Mouse (Mus musculus): Measurements from ENCODE around the gene Shc1. TPM values are rescaled to one million over a fixed set of nuclear protein-coding genes. Genes with fewer than 3 reads are reported as not detected.

Shc1 gene
- total and polyA plus RNA-seq, 3 experiments, result 23.1 to 40.6 (median 32.3) TPM

GRCm38 (mm10) chr3:89380291-89380690 is 38.0 kb upstream of the Shc1 start:
- H3K79me2 ChIP-seq (replicated peaks; ENCODE audit: control insufficient read depth, extremely low read depth, insufficient read depth, poor library complexity, severe bottlenecking), result peaks cover 30% of the 10 kb centered on the region
- no peaks in the 10 kb centered on the region for H3K27me3 ChIP-seq (replicated peaks)
- peaks cover 30 to 81% of the 10 kb centered on the region in 2 experiments for H3K4me1 ChIP-seq (ENCODE audit: control insufficient read depth in 1 of 2, insufficient read depth in 2 of 2)
- no peaks in the 10 kb centered on the region for H3K9me3 ChIP-seq (replicated peaks; ENCODE audit: low read length)
- dilution Hi-C loops (cut with MboI; ENCODE audit: extremely low pct_ligation_motif_present, extremely low pct_unique_long_range_greater_than_20kb, low sequenced_read_pairs) (no loop called here), in situ Hi-C loops (cut with MboI; ENCODE audit: low pct_ligation_motif_present, low pct_unique_long_range_greater_than_20kb, low sequenced_read_pairs) (no loop called here)
- H3K27ac ChIP-seq (ENCODE audit: insufficient read depth, low read depth), result no peak overlapping the region
- no peak overlapping the region for H3K4me3 ChIP-seq (replicated peaks in 1 of 3; ENCODE audit: low read depth in 2 of 3, low read length in 2 of 3, poor library complexity in 1 of 3)
- peaks cover 49 to 83% of the 10 kb centered on the region in 2 experiments for H3K36me3 ChIP-seq (replicated peaks in 1 of 2; ENCODE audit: control insufficient read depth in 1 of 2, insufficient read depth in 1 of 2, low read length in 1 of 2)
- no peak overlapping the region for H3K9ac ChIP-seq (ENCODE audit: insufficient read depth, low read depth)
- H3K4me2 ChIP-seq (ENCODE audit: insufficient read depth, low read depth, poor library complexity, severe bottlenecking), result no peak overlapping the region
- TF ChIP-seq TBP (conservative IDR thresholded peaks at IDR 0.05; ENCODE audit: low read depth, low read length), result no peak
- TF ChIP-seq CTCF (conservative IDR thresholded peaks at IDR 0.05 in 1 of 2, IDR thresholded peaks at IDR 0.05 in 1 of 2; ENCODE audit: low read depth in 2 of 2, low read length in 2 of 2), result no peak
- TF ChIP-seq RAD21 (IDR thresholded peaks at IDR 0.05; ENCODE audit: low read depth, low read length), result no peak
- no peak for TF ChIP-seq ZMIZ1 (IDR thresholded peaks at IDR 0.05; ENCODE audit: low read depth, low read length)
- no peak for TF ChIP-seq IRF4 (IDR thresholded peaks at IDR 0.05; ENCODE audit: low read depth, low read length)
- TF ChIP-seq GABPA (IDR thresholded peaks at IDR 0.05; ENCODE audit: insufficient replicate concordance, low read depth, low read length), result no peak
- no peak for TF ChIP-seq KAT2A (IDR thresholded peaks at IDR 0.05; ENCODE audit: insufficient replicate concordance, low read length)
- no peak for TF ChIP-seq RCOR1 (conservative IDR thresholded peaks at IDR 0.05; ENCODE audit: low read depth, low read length)
- TF ChIP-seq POLR2AphosphoS2 (IDR thresholded peaks at IDR 0.05; ENCODE audit: low read depth, low read length), result no peak
- TF ChIP-seq E2F4 (IDR thresholded peaks at IDR 0.05; ENCODE audit: insufficient replicate concordance, low read depth, low read length), result no peak
- no peak for TF ChIP-seq MXI1 (IDR thresholded peaks at IDR 0.05; ENCODE audit: low read depth, low read length)
- TF ChIP-seq BHLHE40 (IDR thresholded peaks at IDR 0.05; ENCODE audit: low read depth, low read length), result no peak
- TF ChIP-seq JUND (conservative IDR thresholded peaks at IDR 0.05; ENCODE audit: low read depth, low read length), result no peak
- no peak for TF ChIP-seq SIN3A (IDR thresholded peaks at IDR 0.05; ENCODE audit: low read length)
- no peak for TF ChIP-seq EP300 (IDR thresholded peaks at IDR 0.05; ENCODE audit: low read length)
- no peak for DNase-seq (ENCODE audit: extremely low read depth)

DNA sequence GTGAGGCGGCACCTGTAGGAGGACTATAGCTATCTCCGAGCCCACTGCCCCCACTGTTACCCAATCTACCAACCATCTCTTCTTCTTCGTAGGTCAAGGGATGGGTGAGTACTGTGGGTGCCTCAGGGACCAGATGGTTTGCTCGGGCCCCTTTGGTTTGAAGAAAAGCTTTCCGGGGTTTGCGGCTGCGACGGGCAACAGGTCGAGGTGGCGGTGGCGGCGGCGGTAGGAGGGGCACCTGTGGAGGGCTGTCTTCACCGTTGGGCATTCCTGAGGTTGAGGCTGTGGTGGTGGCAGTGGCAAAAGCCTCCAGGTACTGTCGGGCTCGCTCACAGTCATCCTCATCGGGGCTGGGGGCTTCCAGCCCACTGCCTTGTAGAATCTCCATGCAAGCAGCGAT is 37.5 kb upstream of the Shc1 start:
- Histone ChIP-seq H3K36me3 (replicated peaks in 1 of 2; ENCODE audit: control insufficient read depth in 1 of 2, insufficient read depth in 1 of 2, low read length in 1 of 2) (peaks cover 49 to 80% of the 10 kb centered on the region in 2 experiments), H3K27ac (ENCODE audit: insufficient read depth, low read depth) (no peak overlapping the region), H3K4me2 (ENCODE audit: insufficient read depth, low read depth, poor library complexity, severe bottlenecking) (no peak overlapping the region), H3K9ac (ENCODE audit: insufficient read depth, low read depth) (no peak overlapping the region), H3K79me2 (replicated peaks; ENCODE audit: control insufficient read depth, extremely low read depth, insufficient read depth, poor library complexity, severe bottlenecking) (peaks cover 32% of the 10 kb centered on the region), H3K4me1 (ENCODE audit: control insufficient read depth in 1 of 2, insufficient read depth in 2 of 2) (peaks cover 30 to 86% of the 10 kb centered on the region in 2 experiments), H3K27me3 (replicated peaks) (no peaks in the 10 kb centered on the region), H3K4me3 (replicated peaks in 1 of 3; ENCODE audit: low read depth in 2 of 3, low read length in 2 of 3, poor library complexity in 1 of 3) (no peak overlapping the region), H3K9me3 (replicated peaks; ENCODE audit: low read length) (no peaks in the 10 kb centered on the region)
- in situ Hi-C loops (cut with MboI; ENCODE audit: low pct_ligation_motif_present, low pct_unique_long_range_greater_than_20kb, low sequenced_read_pairs) (no loop called here), dilution Hi-C loops (cut with MboI; ENCODE audit: extremely low pct_ligation_motif_present, extremely low pct_unique_long_range_greater_than_20kb, low sequenced_read_pairs) (no loop called here)
- TF ChIP-seq ZMIZ1 (IDR thresholded peaks at IDR 0.05; ENCODE audit: low read depth, low read length) (no peak), MAX (IDR thresholded peaks at IDR 0.05; ENCODE audit: low read length) (no peak), ZC3H11A (IDR thresholded peaks at IDR 0.05; ENCODE audit: low read depth, low read length) (no peak), JUND (conservative IDR thresholded peaks at IDR 0.05; ENCODE audit: low read depth, low read length) (no peak), IRF4 (IDR thresholded peaks at IDR 0.05; ENCODE audit: low read depth, low read length) (no peak), SIN3A (IDR thresholded peaks at IDR 0.05; ENCODE audit: low read length) (no peak), MYC (IDR thresholded peaks at IDR 0.05; ENCODE audit: low read depth, low read length) (no peak), JUN (IDR thresholded peaks at IDR 0.05; ENCODE audit: insufficient read depth, low read depth, low read length) (no peak), MAFK (IDR thresholded peaks at IDR 0.05; ENCODE audit: insufficient replicate concordance, low read length) (no peak), RCOR1 (conservative IDR thresholded peaks at IDR 0.05; ENCODE audit: low read depth, low read length) (no peak), ETS1 (conservative IDR thresholded peaks at IDR 0.05; ENCODE audit: low read depth, low read length) (no peak), POLR2A (IDR thresholded peaks at IDR 0.05; ENCODE audit: low read depth, low read length) (no peak)
- DNase-seq (ENCODE audit: extremely low read depth), result no peak
